Mouse (Mus musculus): Measurements from ENCODE around the gene Dlk1. TPM values are rescaled to one million over a fixed set of nuclear protein-coding genes. Genes with fewer than 3 reads are reported as not detected.
"Not testable (repeated sequence)": the region's sequence is repeated elsewhere in the genome, so short reads cannot be mapped to it uniquely, and the experiment has no call there.

Gene Dlk1
- polyA plus RNA-seq, 1 experiment = 2.9 TPM

GRCm38 (mm10) chr12:109439974-109440373 is 12.6 kb upstream of the Dlk1 start:
- no peak for DNase-seq (ENCODE audit: low read depth)

GRCm38 (mm10) chr12:109441366-109441765 is 11.3 kb upstream of the Dlk1 start:
- no peak for DNase-seq (ENCODE audit: low read depth)

- DNase-seq (ENCODE audit: low read depth) = no peak
These were observed 10.5 kb upstream of the Dlk1 start for GRCm38 (mm10) chr12:109442115-109442514.

GRCm38 (mm10) chr12:109443276-109443675 is 9.3 kb upstream of the Dlk1 start:
- DNase-seq (ENCODE audit: low read depth) = no peak

GRCm38 (mm10) chr12:109444999-109445398 is 7.6 kb upstream of the Dlk1 start:
- DNase-seq (ENCODE audit: low read depth) = no peak

GRCm38 (mm10) chr12:109445499-109446235 is 7.0 kb upstream of the Dlk1 start:
- no peak for DNase-seq (ENCODE audit: low read depth)

- no peak for DNase-seq (ENCODE audit: low read depth)
These were observed 6.2 kb upstream of the Dlk1 start for GRCm38 (mm10) chr12:109446236-109446941.

GRCm38 (mm10) chr12:109449421-109450411 is 2.9 kb upstream of the Dlk1 start:
- DNase-seq (ENCODE audit: low read depth) = no peak

- DNase-seq (ENCODE audit: low read depth) = no peak
These were observed 708 bp downstream of the Dlk1 start for GRCm38 (mm10) chr12:109453065-109453997.

- DNase-seq (ENCODE audit: low read depth) = no peak
These were observed 1.5 kb downstream of the Dlk1 start for GRCm38 (mm10) chr12:109454137-109454536.

GRCm38 (mm10) chr12:109456531-109457202 is 4.0 kb downstream of the Dlk1 start:
- DNase-seq (ENCODE audit: low read depth) = no peak

GRCm38 (mm10) chr12:109457836-109458235 is 5.2 kb downstream of the Dlk1 start:
- no peak for DNase-seq (ENCODE audit: low read depth)

GRCm38 (mm10) chr12:109458896-109459295 is 6.3 kb downstream of the Dlk1 start:
- no peak for DNase-seq (ENCODE audit: low read depth)

- no peak for DNase-seq (ENCODE audit: low read depth)
These were observed 7.1 kb downstream of the Dlk1 start for GRCm38 (mm10) chr12:109459481-109460401.

GRCm38 (mm10) chr12:109462594-109462993 is 10.0 kb downstream of the Dlk1 start:
- no peak for DNase-seq (ENCODE audit: low read depth)

- DNase-seq (ENCODE audit: low read depth) = not testable (repeated sequence)
These were observed 14.8 kb downstream of the Dlk1 start for GRCm38 (mm10) chr12:109467417-109467816.

GRCm38 (mm10) chr12:109469793-109470192 is 17.2 kb downstream of the Dlk1 start:
- DNase-seq (ENCODE audit: low read depth) = no peak

GRCm38 (mm10) chr12:109472627-109473026 is 20.0 kb downstream of the Dlk1 start:
- no peak for DNase-seq (ENCODE audit: low read depth)

GRCm38 (mm10) chr12:109473575-109473976 is 21.0 kb downstream of the Dlk1 start:
- DNase-seq (ENCODE audit: low read depth) = no peak
